Mouse (Mus musculus) liver, adult 2 months (tissue): ENCODE measurements around the gene Myadm.

Experiments used
- CTCF ChIP-seq: fragments of 200-500 bp; IDR thresholded peaks from 2 replicates; pipeline ENCODE4 v1.5.1; 2011; ENCODE audit warnings: low read depth, low read length, control low read depth
- POLR2A ChIP-seq: fragments of 200-500 bp; IDR thresholded peaks from 2 replicates; pipeline ENCODE4 v1.6.1; 2011; ENCODE audit warnings: low read length, control low read depth; ENCODE audit not compliant: insufficient read depth; ENCODE audit errors: extremely low read depth

- no peak for TF ChIP-seq CTCF
- TF ChIP-seq POLR2A, result no peak
Measured at GRCm38 (mm10) chr7:3275455-3276170, 13.3 kb upstream of the Myadm start.
